Mouse (Mus musculus) kidney, adult 9 months (tissue): ENCODE results near the gene Rft1.
"Not testable (repeated sequence)": the region's sequence is repeated elsewhere in the genome, so short reads cannot be mapped to it uniquely, and the experiment has no call there.

ENCODE experiments used
- DNase-seq: peaks from one replicate; pipeline ENCODE4 v3.0.0; 2022

The Rft1 gene

GRCm38 (mm10) chr14:30682131-30682530 is 28.0 kb downstream of the Rft1 start:
- DNase-seq, result no peak

- peak; percentile 73 for DNase-seq
Observed at GRCm38 (mm10) chr14:30690685-30691084, 36.5 kb downstream of the Rft1 start.

- no peak for DNase-seq
Observed at GRCm38 (mm10) chr14:30692439-30692838, 38.3 kb downstream of the Rft1 start.

- no peak for DNase-seq
Observed at GRCm38 (mm10) chr14:30694786-30695185, 40.6 kb downstream of the Rft1 start.

- peak; percentile 88 for DNase-seq
Observed at GRCm38 (mm10) chr14:30695609-30696008, 41.4 kb downstream of the Rft1 start.

GRCm38 (mm10) chr14:30697407-30698052 is 43.4 kb downstream of the Rft1 start:
- no peak for DNase-seq

- peak; percentile 67 for DNase-seq
Observed at GRCm38 (mm10) chr14:30699656-30700055, 45.5 kb downstream of the Rft1 start.

- peak; percentile 58 for DNase-seq
Observed at GRCm38 (mm10) chr14:30702512-30702911, 48.4 kb downstream of the Rft1 start.

GRCm38 (mm10) chr14:30703079-30703478 is 48.9 kb downstream of the Rft1 start:
- no peak for DNase-seq

GRCm38 (mm10) chr14:30704098-30704855 is 50.1 kb downstream of the Rft1 start:
- no peak for DNase-seq

GRCm38 (mm10) chr14:30711892-30712291 is 57.7 kb downstream of the Rft1 start:
- no peak for DNase-seq

GRCm38 (mm10) chr14:30713769-30714168 is 59.6 kb downstream of the Rft1 start:
- DNase-seq, result no peak

- DNase-seq, result peak; percentile 76
Observed at GRCm38 (mm10) chr14:30714799-30715617, 60.8 kb downstream of the Rft1 start, which contains the start of gene Sfmbt1. Gene Sfmbt1 (plus strand): TSS chr14:30714849.

- DNase-seq, result no peak
Observed at GRCm38 (mm10) chr14:30715618-30716050, 61.5 kb downstream of the Rft1 start.

GRCm38 (mm10) chr14:30716051-30716952 is 62.1 kb downstream of the Rft1 start:
- peak; percentile 54 for DNase-seq

- DNase-seq, result peak; percentile 61
Observed at GRCm38 (mm10) chr14:30716953-30717285, 62.8 kb downstream of the Rft1 start.

GRCm38 (mm10) chr14:30718696-30719095 is 64.5 kb downstream of the Rft1 start:
- not testable (repeated sequence) for DNase-seq

- no peak for DNase-seq
Observed at GRCm38 (mm10) chr14:30719514-30719913, 65.4 kb downstream of the Rft1 start.

- no peak for DNase-seq
Observed at GRCm38 (mm10) chr14:30721850-30722249, 67.7 kb downstream of the Rft1 start.

- DNase-seq, result no peak
Observed at GRCm38 (mm10) chr14:30722406-30722805, 68.2 kb downstream of the Rft1 start.

GRCm38 (mm10) chr14:30731896-30732295 is 77.7 kb downstream of the Rft1 start:
- DNase-seq, result no peak

GRCm38 (mm10) chr14:30734665-30735064 is 80.5 kb downstream of the Rft1 start:
- DNase-seq, result no peak
